Comparison of ENCODE assay signal across 10 mouse cellular contexts in genomic region chr3:50628092-50628696, GRCm38 (mm10).
DNase-seq lines count a peak whose midpoint lies in the region; ATAC-seq and TF ChIP-seq lines count a peak whose summit lies in the region.
"Had no signal": no experiment of that assay in that cellular context is flagged by ENCODE, and none has a peak within 500 bp of the region (broad histone marks: within the 10 kb centered on the region; RNA-seq: fewer than 3 reads in every experiment).

No protein-coding gene starts in this region.

- H3K27ac ChIP-seq in gastrocnemius, adult 2 months, result no peak overlapping the region
- H3K27ac ChIP-seq in hindbrain, embryonic 13.5 days, result no peak overlapping the region
- H3K27ac ChIP-seq: left cerebral cortex, adult 2 months had no signal

- no peak overlapping the region for H3K4me2 ChIP-seq in hindbrain, embryonic 13.5 days

- ATAC-seq in hindbrain, embryonic 13.5 days (ENCODE audit: low FRiP score), result no peak

- DNase-seq in gastrocnemius, adult 2 months, result peak; percentile 19
- no peak for DNase-seq in gastrocnemius, postnatal 25 days
- DNase-seq in lung, adult 18-20 months, result peak; percentile 33 to 46
- DNase-seq in lung, adult 2 months, result no peak
- peak; percentile 35 for DNase-seq in lung, postnatal 25 days (ENCODE audit: low spot score)
- peak; percentile 49 for DNase-seq in thymus, postnatal 14 days
- no peak for DNase-seq in layer of hippocampus, adult 18-20 months (ENCODE audit: low spot score in 2 of 2)
- DNase-seq: cerebellum, postnatal 36 days had no signal

- WGBS in lung, adult 2 months, result 52% methylated on average over 9 of the region's 9 CpGs
- WGBS in hindbrain, embryonic 13.5 days, result 93% methylated on average over 9 of the region's 9 CpGs

- no peak overlapping the region for H3K9ac ChIP-seq in hindbrain, embryonic 13.5 days

- no peak overlapping the region for H3K4me3 ChIP-seq in gastrocnemius, adult 2 months
- H3K4me3 ChIP-seq in lung, adult 2 months (replicated peaks; ENCODE audit: extremely low read depth, low read depth, low read length), result no peak overlapping the region
- H3K4me3 ChIP-seq in hindbrain, embryonic 13.5 days, result no peak overlapping the region
- H3K4me3 ChIP-seq: left cerebral cortex, adult 2 months had no signal

- TF ChIP-seq POLR2A in lung, adult 2 months (IDR thresholded peaks at IDR 0.05; ENCODE audit: borderline replicate concordance, extremely low read depth, low read depth, low read length), result no peak

- no peaks in the 10 kb centered on the region for H3K27me3 ChIP-seq in hindbrain, embryonic 13.5 days

- no peaks in the 10 kb centered on the region for H3K4me1 ChIP-seq in lung, adult 2 months (ENCODE audit: control insufficient read depth, insufficient read depth, low read length)
- H3K4me1 ChIP-seq in hindbrain, embryonic 13.5 days (replicated peaks), result no peaks in the 10 kb centered on the region

- no peak for TF ChIP-seq CTCF in gastrocnemius, adult 2 months (IDR thresholded peaks at IDR 0.05)
- no peak for TF ChIP-seq CTCF in lung, adult 2 months (IDR thresholded peaks at IDR 0.05; ENCODE audit: insufficient read depth, low read length)

- intact Hi-C loops in gastrocnemius, adult 2 months (cut with DNase I), result no loop called here

- H3K9me3 ChIP-seq in hindbrain, embryonic 13.5 days, result peaks cover 3% of the 10 kb centered on the region; the same call in 1 of the 2 replicates

- H3K36me3 ChIP-seq in hindbrain, embryonic 13.5 days, result no peaks in the 10 kb centered on the region

Comparison
In these comparisons a context has a peak if more than half of its experiments do, and no peak if none do; other contexts are left out.
1. DNase-seq: peak in gastrocnemius, adult 2 months (single experiment), lung, adult 18-20 months (2 of 2), lung, postnatal 25 days (single experiment) and thymus, postnatal 14 days (single experiment); none in gastrocnemius, postnatal 25 days (single experiment), lung, adult 2 months (single experiment) and layer of hippocampus, adult 18-20 months (0 of 2).